Comparison of ENCODE assay signal across 14 mouse cellular contexts in the genomic region with DNA sequence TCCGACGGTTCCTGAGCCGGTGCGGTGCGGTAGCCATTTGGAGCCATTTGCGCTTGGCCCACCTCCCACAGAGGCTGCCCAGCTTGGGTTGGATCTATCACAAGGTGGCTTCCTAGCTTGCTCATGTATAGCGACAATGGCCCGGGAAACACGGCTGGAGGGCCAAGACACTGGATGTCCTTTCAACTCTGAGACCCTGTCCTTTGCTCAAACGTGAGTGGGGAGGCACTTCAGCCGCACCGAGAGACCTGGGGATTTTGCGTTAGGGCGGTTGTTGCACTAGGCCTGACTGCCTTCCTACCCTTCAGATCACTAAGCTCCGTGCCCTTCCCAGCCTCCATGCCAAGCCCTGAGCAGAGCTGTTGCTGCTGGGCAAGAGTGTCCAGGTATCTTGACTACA. TPM values are rescaled to one million over a fixed set of nuclear protein-coding genes. Genes with fewer than 3 reads are reported as not detected.
DNase-seq lines count a peak whose midpoint lies in the region.
"Had no signal": no experiment of that assay in that cellular context is flagged by ENCODE, and none has a peak within 500 bp of the region (broad histone marks: within the 10 kb centered on the region; RNA-seq: fewer than 3 reads in every experiment).

No protein-coding gene starts in this region.

- no peaks in the 10 kb centered on the region for H3K9me3 ChIP-seq in limb, embryonic 10.5 days (replicated peaks)
- H3K9me3 ChIP-seq: embryonic facial prominence, embryonic 12.5 days; limb, embryonic 15.5 days had no signal

- H3K27ac ChIP-seq in limb, embryonic 10.5 days: no peak overlapping the region
- H3K27ac ChIP-seq: embryonic facial prominence, embryonic 12.5 days; limb, embryonic 15.5 days had no signal

- peaks cover 99% of the 10 kb centered on the region for H3K27me3 ChIP-seq in limb, embryonic 10.5 days (ENCODE audit: low read depth, poor library complexity, severe bottlenecking)

- WGBS in limb, embryonic 10.5 days: 15% methylated on average over 15 of the region's 15 CpGs

- H3K4me1 ChIP-seq in limb, embryonic 10.5 days: peaks cover 46% of the 10 kb centered on the region

- no peak overlapping the region for H3K4me3 ChIP-seq in limb, embryonic 10.5 days
- H3K4me3 ChIP-seq: embryonic facial prominence, embryonic 12.5 days; limb, embryonic 15.5 days had no signal

- peak; percentile 9 for DNase-seq in embryo, embryonic 11 days
- DNase-seq in embryo, embryonic 10.5 days (ENCODE audit: low spot score): no peak
- DNase-seq in cerebellum, adult 18-20 months: peak; percentile 49 to 51
- DNase-seq in cerebellum, postnatal 25 days: peak; percentile 68 to 69
- DNase-seq in limb, embryonic 10.5 days (ENCODE audit: low spot score): peak; percentile 51
- DNase-seq in thymus, adult 18-20 months: no peak
- no peak for DNase-seq in thymus, postnatal 36 days
- DNase-seq in lung, postnatal 4 days: no peak
- DNase-seq: adrenal gland, postnatal 14 days; lung, adult 2 months had no signal

- H3K36me3 ChIP-seq in limb, embryonic 10.5 days: no peaks in the 10 kb centered on the region
- H3K36me3 ChIP-seq: embryonic facial prominence, embryonic 12.5 days; limb, embryonic 15.5 days had no signal

RNA-seq across cellular contexts. Expression of a gene that starts 5.7 kb away (rescaled TPM):
- not detected in 2 replicates for polyA plus RNA-seq in limb, embryonic 10.5 days (2016; fragmentation: Nextera tagmentation; extraction: Ambion mirVana)
- polyA plus RNA-seq: gonadal fat pad, adult 2 months; heart, embryonic 16.5 days; limb, embryonic 15.5 days; lung, adult 2 months had no signal

RNA-seq across cellular contexts. Expression of a gene that starts 34.7 kb away (rescaled TPM):
- 1,479 and 1,796 TPM in 2 replicates for polyA plus RNA-seq in limb, embryonic 10.5 days (2016; fragmentation: Nextera tagmentation; extraction: Ambion mirVana)

RNA-seq across cellular contexts. Expression of a gene that starts 50.5 kb away (rescaled TPM):
- polyA plus RNA-seq in limb, embryonic 10.5 days (2016; fragmentation: Nextera tagmentation; extraction: Ambion mirVana): 1.7 and 5.7 TPM in 2 replicates

Comparison
In these comparisons a context has a peak if more than half of its experiments do, and no peak if none do; other contexts are left out.
1. DNase-seq: peak in embryo, embryonic 11 days (single experiment), cerebellum, adult 18-20 months (2 of 2), cerebellum, postnatal 25 days (2 of 2) and limb, embryonic 10.5 days (single experiment); none in embryo, embryonic 10.5 days (single experiment), thymus, adult 18-20 months (0 of 2), thymus, postnatal 36 days (0 of 2) and lung, postnatal 4 days (0 of 2).